Mouse (Mus musculus) right cerebral cortex, postnatal 36 days (tissue): Measurements from ENCODE around the gene Spdl1.
"Not testable (repeated sequence)": the region's sequence is repeated elsewhere in the genome, so short reads cannot be mapped to it uniquely, and the experiment has no call there.

Experiments
- DNase-seq, 2 experiments: peaks; one replicate each; pipeline ENCODE4 v3.0.0; 2022; ENCODE audit warnings: low spot score in 2 of 2, mixed read lengths in 1 of 2

Gene Spdl1

DNA sequence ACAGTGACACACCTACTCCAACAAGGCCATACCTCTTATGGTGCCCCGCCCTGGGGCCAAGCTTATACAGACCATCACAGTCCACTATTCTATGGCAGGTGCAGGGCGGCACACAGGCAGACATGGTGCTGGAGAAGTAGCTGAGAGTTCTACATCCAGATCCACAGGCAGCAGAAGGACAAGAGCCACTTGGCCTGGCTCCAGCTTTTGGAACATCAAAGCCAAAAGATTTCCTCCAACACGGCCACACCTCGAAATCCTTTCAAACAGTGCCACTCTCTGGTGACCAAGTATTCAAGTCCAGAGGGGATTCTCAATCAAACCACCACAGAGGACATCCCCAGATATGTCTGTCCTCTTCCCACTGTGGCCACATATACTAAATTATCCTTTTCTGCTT, 28.4 kb downstream of the Spdl1 start:
- not testable (repeated sequence) for DNase-seq

DNA sequence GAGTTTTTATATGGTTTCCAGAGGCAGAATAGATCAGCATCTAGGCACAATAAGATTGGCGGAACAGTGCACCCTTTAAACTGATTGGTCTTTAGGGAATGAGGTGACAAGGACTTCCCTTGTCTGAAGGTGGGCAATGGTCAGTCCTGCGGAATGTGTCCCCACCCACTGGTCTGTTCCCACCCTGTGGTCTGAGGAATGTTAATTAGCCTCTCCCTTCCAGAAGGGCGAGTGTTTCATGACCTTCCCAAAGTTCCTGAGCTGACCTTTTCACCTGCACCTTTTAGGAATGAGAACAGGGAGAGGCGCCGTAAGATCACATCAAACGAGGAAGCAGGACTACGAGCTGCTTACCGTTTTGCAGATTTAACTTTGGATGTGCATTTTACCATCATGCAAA, 35.4 kb downstream of the Spdl1 start:
- DNase-seq: not testable (repeated sequence)

DNA sequence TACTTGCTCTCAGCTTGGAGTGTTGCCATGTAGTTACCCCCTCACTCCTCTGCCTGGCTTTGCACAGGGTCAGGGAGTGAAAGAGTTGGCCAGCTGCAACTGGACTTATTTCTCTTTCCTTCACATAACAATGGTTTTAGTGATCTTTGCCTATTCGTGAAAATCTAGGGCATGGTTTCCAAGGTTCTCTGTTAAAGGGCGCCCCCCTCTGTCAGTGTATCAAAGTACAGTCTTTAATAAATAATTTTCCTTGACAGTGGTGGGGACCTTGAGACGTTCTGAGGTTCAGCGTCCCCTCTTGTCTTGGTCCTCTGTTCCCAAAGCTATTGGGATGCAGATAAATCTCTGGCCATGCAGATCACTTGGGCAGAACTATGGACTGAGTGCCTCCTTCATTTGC, 37.3 kb downstream of the Spdl1 start:
- no peak for DNase-seq

DNA sequence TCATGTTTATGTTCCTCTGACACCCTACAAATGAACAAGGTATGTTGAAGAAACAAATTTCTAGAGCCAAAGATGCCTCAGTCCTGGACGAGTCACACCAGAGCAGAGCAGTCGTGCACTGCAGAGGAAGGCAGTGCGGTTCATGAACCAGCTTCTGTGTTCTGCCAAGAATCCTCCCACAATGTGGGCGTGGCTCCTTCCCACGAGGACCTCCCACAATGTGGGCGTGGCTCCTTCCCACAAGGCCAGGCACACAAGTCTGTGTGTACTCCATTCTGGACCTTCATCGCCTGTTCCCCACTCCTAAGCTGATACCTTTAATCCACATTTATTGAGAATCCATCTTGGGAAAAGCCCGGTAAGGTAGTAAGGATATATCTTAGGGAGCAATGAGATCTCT, 41.6 kb downstream of the Spdl1 start:
- no peak for DNase-seq

DNA sequence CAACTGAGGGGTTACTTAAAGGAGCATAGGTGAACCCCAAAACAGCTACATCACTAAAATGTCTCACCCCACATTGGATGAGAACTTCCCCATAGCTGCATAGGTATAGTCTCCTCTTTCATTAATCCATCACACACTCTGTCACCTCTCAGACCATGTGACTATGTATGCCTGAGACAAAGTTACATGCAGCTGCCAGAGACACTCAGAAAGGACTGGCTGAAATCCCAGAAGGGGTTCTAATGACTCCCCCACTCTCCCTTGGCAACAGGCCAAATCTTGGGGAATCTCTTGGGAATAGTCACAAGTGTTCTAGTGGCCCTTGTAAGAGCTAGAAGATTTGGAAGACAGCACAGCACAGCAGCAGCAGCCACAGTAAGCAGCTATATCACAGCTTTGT, 48.6 kb downstream of the Spdl1 start:
- DNase-seq: no peak

- DNase-seq: no peak
These were observed 49.8 kb downstream of the Spdl1 start, which contains the start of gene Dock2 for GRCm38 (mm10) chr11:34783587-34784043. Dock2 (minus strand) TSS chr11:34783892.

- no peak for DNase-seq
These were observed 50.7 kb downstream of the Spdl1 start for GRCm38 (mm10) chr11:34782516-34783430.

- no peak for DNase-seq
These were observed 52.7 kb downstream of the Spdl1 start for GRCm38 (mm10) chr11:34780786-34781185.

- no peak for DNase-seq
These were observed 53.5 kb downstream of the Spdl1 start for GRCm38 (mm10) chr11:34779966-34780365.

GRCm38 (mm10) chr11:34778351-34778750, 55.1 kb downstream of the Spdl1 start:
- peak in 1 of 2 experiments; percentile 3 for DNase-seq

GRCm38 (mm10) chr11:34777529-34777928, 55.9 kb downstream of the Spdl1 start:
- no peak for DNase-seq

GRCm38 (mm10) chr11:34776054-34776453, 57.4 kb downstream of the Spdl1 start:
- DNase-seq: no peak

GRCm38 (mm10) chr11:34774636-34775035, 58.8 kb downstream of the Spdl1 start:
- DNase-seq: no peak

- DNase-seq: no peak
These were observed 60.0 kb downstream of the Spdl1 start for GRCm38 (mm10) chr11:34773304-34773895.

GRCm38 (mm10) chr11:34771221-34771986, 62.0 kb downstream of the Spdl1 start:
- DNase-seq: no peak

DNA sequence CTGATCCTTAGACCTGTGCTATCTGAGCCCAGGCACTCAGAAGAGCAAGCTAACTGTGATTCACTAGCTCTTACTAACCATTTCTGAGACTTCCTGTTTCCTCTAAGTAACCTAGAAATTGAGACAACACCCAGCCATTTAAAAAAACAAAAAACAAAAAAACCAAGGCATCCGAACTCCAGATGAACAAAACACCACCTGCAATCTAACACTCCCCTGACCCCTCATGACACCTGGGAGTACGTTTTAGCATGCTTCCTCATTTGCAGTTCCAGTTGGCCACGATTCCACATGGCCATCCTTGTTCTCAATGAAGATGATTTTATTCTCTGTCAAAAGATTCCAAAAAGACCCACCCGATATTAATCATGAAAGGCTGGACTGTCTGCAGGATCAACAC, 62.8 kb downstream of the Spdl1 start:
- no peak for DNase-seq

GRCm38 (mm10) chr11:34769946-34770345, 63.5 kb downstream of the Spdl1 start:
- DNase-seq: no peak

- no peak for DNase-seq
These were observed 64.0 kb downstream of the Spdl1 start for GRCm38 (mm10) chr11:34769396-34769795.

GRCm38 (mm10) chr11:34763739-34764361, 69.6 kb downstream of the Spdl1 start:
- no peak for DNase-seq

DNA sequence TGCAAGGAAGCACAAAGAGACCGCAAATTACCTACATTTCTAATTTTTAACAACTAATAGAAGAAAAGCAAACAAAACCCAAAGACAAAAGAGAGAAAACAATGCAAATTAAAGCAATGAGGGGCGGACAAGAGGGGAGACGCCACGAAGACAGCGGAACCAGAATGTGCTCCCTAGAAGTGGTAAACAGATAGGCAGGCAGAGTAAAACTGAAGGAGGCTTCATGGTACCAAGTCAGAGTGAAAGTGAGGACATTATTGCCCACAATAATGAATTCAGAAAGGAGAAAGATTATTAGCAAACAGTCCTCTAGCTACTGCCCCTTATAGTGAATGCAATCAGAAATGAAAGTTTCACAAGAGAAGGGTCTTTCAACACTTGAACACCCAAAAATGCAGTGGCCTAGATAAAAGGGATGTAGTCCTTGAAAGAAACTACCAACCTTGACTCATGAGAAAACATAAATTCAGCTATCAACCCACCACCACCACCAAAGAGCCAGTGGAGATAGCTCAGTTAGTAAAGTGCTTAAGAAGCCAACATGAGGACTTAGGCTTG, 70.8 kb downstream of the Spdl1 start:
- no peak for DNase-seq

GRCm38 (mm10) chr11:34762125-34762524, 71.3 kb downstream of the Spdl1 start:
- no peak for DNase-seq
